Mouse (Mus musculus): ENCODE measurements around the gene Foxn3.

Gene Foxn3

GRCm38 (mm10) chr12:99526571-99527140, 36.7 kb downstream of the Foxn3 start:
- DNase-seq (ENCODE audit: low read depth, low spot score) = no peak

GRCm38 (mm10) chr12:99522882-99523281, 40.5 kb downstream of the Foxn3 start:
- no peak for DNase-seq (ENCODE audit: low read depth, low spot score)

- no peak for DNase-seq (ENCODE audit: low read depth, low spot score)
Observed at GRCm38 (mm10) chr12:99519862-99520261, 43.5 kb downstream of the Foxn3 start.

- DNase-seq (ENCODE audit: low read depth, low spot score) = no peak
Observed at GRCm38 (mm10) chr12:99519191-99519614, 44.2 kb downstream of the Foxn3 start.

GRCm38 (mm10) chr12:99518640-99519039, 44.7 kb downstream of the Foxn3 start:
- no peak for DNase-seq (ENCODE audit: low read depth, low spot score)

GRCm38 (mm10) chr12:99518126-99518525, 45.3 kb downstream of the Foxn3 start:
- DNase-seq (ENCODE audit: low read depth, low spot score) = no peak

- DNase-seq (ENCODE audit: low read depth, low spot score) = no peak
Observed at GRCm38 (mm10) chr12:99517296-99517695, 46.1 kb downstream of the Foxn3 start.

- DNase-seq (ENCODE audit: low read depth, low spot score) = no peak
Observed at GRCm38 (mm10) chr12:99515481-99515880, 47.9 kb downstream of the Foxn3 start.

GRCm38 (mm10) chr12:99511644-99512043, 51.7 kb downstream of the Foxn3 start:
- DNase-seq (ENCODE audit: low read depth, low spot score) = no peak

- no peak for DNase-seq (ENCODE audit: low read depth, low spot score)
Observed at GRCm38 (mm10) chr12:99510759-99511158, 52.6 kb downstream of the Foxn3 start.

- DNase-seq (ENCODE audit: low read depth, low spot score) = no peak
Observed at GRCm38 (mm10) chr12:99502225-99502624, 61.2 kb downstream of the Foxn3 start.

- no peak for DNase-seq (ENCODE audit: low read depth, low spot score)
Observed at GRCm38 (mm10) chr12:99498978-99499694, 64.2 kb downstream of the Foxn3 start.

GRCm38 (mm10) chr12:99498189-99498977, 65.0 kb downstream of the Foxn3 start:
- DNase-seq (ENCODE audit: low read depth, low spot score) = no peak

GRCm38 (mm10) chr12:99496945-99497344, 66.4 kb downstream of the Foxn3 start:
- DNase-seq (ENCODE audit: low read depth, low spot score) = no peak

GRCm38 (mm10) chr12:99490216-99490615, 73.2 kb downstream of the Foxn3 start:
- DNase-seq (ENCODE audit: low read depth, low spot score) = no peak

GRCm38 (mm10) chr12:99489001-99489592, 74.3 kb downstream of the Foxn3 start:
- no peak for DNase-seq (ENCODE audit: low read depth, low spot score)

GRCm38 (mm10) chr12:99480372-99480771, 83.0 kb downstream of the Foxn3 start:
- DNase-seq (ENCODE audit: low read depth, low spot score) = no peak

- DNase-seq (ENCODE audit: low read depth, low spot score) = no peak
Observed at GRCm38 (mm10) chr12:99474176-99474575, 89.2 kb downstream of the Foxn3 start.

- DNase-seq (ENCODE audit: low read depth, low spot score) = no peak
Observed at GRCm38 (mm10) chr12:99473406-99474133, 89.8 kb downstream of the Foxn3 start.

GRCm38 (mm10) chr12:99471431-99471830, 92.0 kb downstream of the Foxn3 start:
- no peak for DNase-seq (ENCODE audit: low read depth, low spot score)

GRCm38 (mm10) chr12:99467884-99468311, 95.5 kb downstream of the Foxn3 start:
- no peak for DNase-seq (ENCODE audit: low read depth, low spot score)

All from 3T3-L1 (cell line).